Mouse (Mus musculus): ENCODE data around the gene Spag8. TPM values are rescaled to one million over a fixed set of nuclear protein-coding genes. Genes with fewer than 3 reads are reported as not detected.

The Spag8 gene
- total RNA-seq, 2 experiments from 2014 or later, result 1.4 to 1.5 TPM

GRCm38 (mm10) chr4:43655656-43656338 lies 2.4 kb upstream of the Spag8 start:
- no peak for DNase-seq (ENCODE audit: extremely low spot score in 1 of 2, low spot score in 1 of 2)

- no peak for DNase-seq (ENCODE audit: extremely low spot score in 1 of 2, low spot score in 1 of 2)
Measured at GRCm38 (mm10) chr4:43652726-43653125, 668 bp downstream of the Spag8 start.

GRCm38 (mm10) chr4:43649783-43650182 lies 3.6 kb downstream of the Spag8 start:
- DNase-seq (ENCODE audit: extremely low spot score in 1 of 2, low spot score in 1 of 2), result no peak

- DNase-seq (ENCODE audit: extremely low spot score in 1 of 2, low spot score in 1 of 2), result no peak
Measured at GRCm38 (mm10) chr4:43640491-43640890, 12.9 kb downstream of the Spag8 start.

GRCm38 (mm10) chr4:43640076-43640475 lies 13.3 kb downstream of the Spag8 start:
- DNase-seq (ENCODE audit: extremely low spot score in 1 of 2, low spot score in 1 of 2), result no peak

GRCm38 (mm10) chr4:43636751-43637150 lies 16.6 kb downstream of the Spag8 start:
- no peak for DNase-seq (ENCODE audit: extremely low spot score in 1 of 2, low spot score in 1 of 2)

GRCm38 (mm10) chr4:43634621-43635374 lies 18.6 kb downstream of the Spag8 start:
- DNase-seq (ENCODE audit: extremely low spot score in 1 of 2, low spot score in 1 of 2), result no peak

- no peak for DNase-seq (ENCODE audit: extremely low spot score in 1 of 2, low spot score in 1 of 2)
Measured at GRCm38 (mm10) chr4:43633736-43634135, 19.7 kb downstream of the Spag8 start.

- no peak for DNase-seq (ENCODE audit: extremely low spot score in 1 of 2, low spot score in 1 of 2)
Measured at GRCm38 (mm10) chr4:43633296-43633695, 20.1 kb downstream of the Spag8 start.

- DNase-seq (ENCODE audit: extremely low spot score in 1 of 2, low spot score in 1 of 2), result peak in 1 of 2 experiments; percentile 31
Measured at GRCm38 (mm10) chr4:43631956-43632920, 21.2 kb downstream of the Spag8 start.

- DNase-seq (ENCODE audit: extremely low spot score in 1 of 2, low spot score in 1 of 2), result peak; percentile 36 to 51
Measured at GRCm38 (mm10) chr4:43631046-43631955, 22.1 kb downstream of the Spag8 start, which contains the start of gene Npr2. TSS of gene Npr2 (plus strand) at chr4:43631935.

- peak in 1 of 2 experiments; percentile 20 for DNase-seq (ENCODE audit: extremely low spot score in 1 of 2, low spot score in 1 of 2)
Measured at GRCm38 (mm10) chr4:43630671-43631045, 22.7 kb downstream of the Spag8 start.

GRCm38 (mm10) chr4:43630030-43630581 lies 23.3 kb downstream of the Spag8 start:
- peak; percentile 63 to 72 for DNase-seq (ENCODE audit: extremely low spot score in 1 of 2, low spot score in 1 of 2)

- no peak for DNase-seq (ENCODE audit: extremely low spot score in 1 of 2, low spot score in 1 of 2)
Measured at GRCm38 (mm10) chr4:43629106-43629817, 24.1 kb downstream of the Spag8 start.

GRCm38 (mm10) chr4:43620146-43620778 lies 33.1 kb downstream of the Spag8 start:
- no peak for DNase-seq (ENCODE audit: extremely low spot score in 1 of 2, low spot score in 1 of 2)

- no peak for DNase-seq (ENCODE audit: extremely low spot score in 1 of 2, low spot score in 1 of 2)
Measured at GRCm38 (mm10) chr4:43613060-43613730, 40.2 kb downstream of the Spag8 start.

- no peak for DNase-seq (ENCODE audit: extremely low spot score in 1 of 2, low spot score in 1 of 2)
Measured at GRCm38 (mm10) chr4:43612534-43612933, 40.9 kb downstream of the Spag8 start.

All from layer of hippocampus, postnatal 25 days (tissue).